Mouse (Mus musculus) liver, embryonic 12.5 days (tissue): ENCODE data around the gene Plekha8. TPM values are rescaled to one million over a fixed set of nuclear protein-coding genes. Genes with fewer than 3 reads are reported as not detected.

Experiments used
- ATAC-seq: fragments of 200-750 bp; cut with Nextera tagmentation; 2 replicates; pipeline ENCODE4 v1.8.0; 2017; ENCODE audit warnings: moderate number of reproducible peaks, mild to moderate bottlenecking, moderate library complexity
- H3K27ac ChIP-seq: fragments of 300-500 bp; sonication (generic); 2 replicates; pipeline ENCODE4 v1.5.1; 2016; ENCODE audit warnings: mild to moderate bottlenecking
- H3K27me3 ChIP-seq: fragments of 300-500 bp; sonication (generic); replicated peaks from 2 replicates; pipeline ENCODE4 v1.6.1; 2016; ENCODE audit warnings: mild to moderate bottlenecking, moderate library complexity
- H3K36me3 ChIP-seq: fragments of 300-500 bp; sonication (generic); 2 replicates; pipeline ENCODE4 v1.6.1; 2016; ENCODE audit warnings: mild to moderate bottlenecking, moderate library complexity
- H3K4me1 ChIP-seq: fragments of 300-500 bp; sonication (generic); 2 replicates; pipeline ENCODE4 v1.6.1; 2016
- H3K4me2 ChIP-seq: fragments of 300-500 bp; sonication (generic); 2 replicates; pipeline ENCODE4 v1.6.1; 2016; ENCODE audit warnings: mild to moderate bottlenecking, moderate library complexity
- H3K4me3 ChIP-seq: fragments of 300-500 bp; sonication (generic); 2 replicates; pipeline ENCODE4 v1.5.1; 2016; ENCODE audit warnings: mild to moderate bottlenecking, moderate library complexity
- H3K9ac ChIP-seq: fragments of 300-500 bp; sonication (generic); 2 replicates; pipeline ENCODE4 v1.6.1; 2016; ENCODE audit warnings: mild to moderate bottlenecking, moderate library complexity
- H3K9me3 ChIP-seq: fragments of 300-500 bp; sonication (generic); replicated peaks from 2 replicates; pipeline ENCODE4 v1.6.1; 2016; ENCODE audit warnings: mild to moderate bottlenecking, moderate library complexity
- WGBS: fragments of 180-500 bp; shearing (Covaris S2); methylation state at CpG from one replicate; pipeline ENCODE4 v1.1.7; 2016; ENCODE audit not compliant: insufficient replicate concordance; 5-methylcytosine and 5-hydroxymethylcytosine counted together
- polyA plus RNA-seq: library from polyadenylated mRNA; unstranded; fragments of >200 nt; fragmentation: Nextera tagmentation; extraction: Ambion mirVana; gene quantifications from 2 replicates; pipeline ENCODE4 v1.2.1, GENCODE M21; 2016

The Plekha8 gene
- polyA plus RNA-seq, 1 experiment from 2014 or later = 5.0 TPM

- Histone ChIP-seq H3K9me3 (no peaks in the 10 kb centered on the region), H3K9ac (no peak overlapping the region), H3K4me3 (no peak overlapping the region), H3K4me1 (peaks cover 8% of the 10 kb centered on the region; the same call in 1 of the 2 replicates), H3K36me3 (peaks cover 4% of the 10 kb centered on the region; the same call in 1 of the 2 replicates), H3K4me2 (no peak overlapping the region), H3K27ac (no peak overlapping the region), H3K27me3 (no peaks in the 10 kb centered on the region)
- 56% methylated on average over 1 of the region's 1 CpGs for WGBS
- ATAC-seq = no peak
Measured at GRCm38 (mm10) chr6:54588212-54588611, 6.7 kb upstream of the Plekha8 start.

- Histone ChIP-seq H3K9ac (no peak overlapping the region), H3K4me1 (peaks cover 25% of the 10 kb centered on the region), H3K9me3 (no peaks in the 10 kb centered on the region), H3K36me3 (no peaks in the 10 kb centered on the region), H3K4me2 (no peak overlapping the region), H3K27me3 (0 out of 2 replicates have a peak, but pooled peaks cover 8% of the 10 kb centered on the region), H3K27ac (no peak overlapping the region), H3K4me3 (no peak overlapping the region)
- ATAC-seq = no peak
- WGBS = 68% methylated on average over 2 of the region's 2 CpGs
Measured at GRCm38 (mm10) chr6:54590691-54591090, 4.2 kb upstream of the Plekha8 start.

GRCm38 (mm10) chr6:54591778-54592177, 3.1 kb upstream of the Plekha8 start:
- Histone ChIP-seq H3K4me1 (peaks cover 33% of the 10 kb centered on the region), H3K4me3 (0 out of 2 replicates have a peak overlapping the region, but pooled peaks have one; percentile 9), H3K36me3 (no peaks in the 10 kb centered on the region), H3K9ac (no peak overlapping the region), H3K9me3 (no peaks in the 10 kb centered on the region), H3K4me2 (peak overlapping the region; percentile 96), H3K27me3 (peaks cover 18% of the 10 kb centered on the region), H3K27ac (no peak overlapping the region)
- WGBS = 58% methylated on average over 6 of the region's 6 CpGs
- ATAC-seq = no peak

- under 1% methylated on average over 20 of the region's 20 CpGs for WGBS
- H3K27ac ChIP-seq = peak overlapping the region; percentile 51; the same call in 1 of the 2 replicates
- H3K4me3 ChIP-seq = peak overlapping the region; percentile 65
- ATAC-seq = peak; percentile 81
- peak overlapping the region; percentile 68 for H3K9ac ChIP-seq
- no peaks in the 10 kb centered on the region for H3K9me3 ChIP-seq
- no peaks in the 10 kb centered on the region for H3K36me3 ChIP-seq
- H3K27me3 ChIP-seq = peaks cover 20% of the 10 kb centered on the region
- H3K4me2 ChIP-seq = peak overlapping the region; percentile 96
- H3K4me1 ChIP-seq = peaks cover 33% of the 10 kb centered on the region
Measured at GRCm38 (mm10) chr6:54592938-54593535, 1.9 kb upstream of the Plekha8 start.

- Histone ChIP-seq H3K27me3 (peaks cover 20% of the 10 kb centered on the region), H3K9ac (peak overlapping the region; percentile 68; the same call in 1 of the 2 replicates), H3K4me2 (peak overlapping the region; percentile 96), H3K4me3 (peak overlapping the region; percentile 78), H3K9me3 (no peaks in the 10 kb centered on the region), H3K27ac (0 out of 2 replicates have a peak overlapping the region, but pooled peaks have one; percentile 25), H3K36me3 (no peaks in the 10 kb centered on the region), H3K4me1 (peaks cover 33% of the 10 kb centered on the region)
- WGBS = 48% methylated on average over 8 of the region's 8 CpGs
- ATAC-seq = no peak
Measured at GRCm38 (mm10) chr6:54593766-54594468, 994 bp upstream of the Plekha8 start.

- no peaks in the 10 kb centered on the region for H3K36me3 ChIP-seq
- H3K9ac ChIP-seq = peak overlapping the region; percentile 82
- ATAC-seq = peak; percentile 8; the same call in 1 of the 2 replicates
- H3K27ac ChIP-seq = peak overlapping the region; percentile 60; the same call in 1 of the 2 replicates
- H3K4me1 ChIP-seq = peaks cover 33% of the 10 kb centered on the region
- H3K4me2 ChIP-seq = peak overlapping the region; percentile 96
- H3K4me3 ChIP-seq = peak overlapping the region; percentile 78
- H3K9me3 ChIP-seq = no peaks in the 10 kb centered on the region
- under 1% methylated on average over 46 of the region's 48 CpGs for WGBS
- peaks cover 20% of the 10 kb centered on the region for H3K27me3 ChIP-seq
Measured at GRCm38 (mm10) chr6:54595330-54595878, 493 bp downstream of the Plekha8 start.

GRCm38 (mm10) chr6:54597208-54597607, 2.3 kb downstream of the Plekha8 start, which contains the start of gene Fkbp14:
Gene Fkbp14 (minus strand): TSS chr6:54597308.
- peaks cover 25% of the 10 kb centered on the region for H3K4me1 ChIP-seq
- peak within 1 kb of the TSS; percentile 96 for H3K4me2 ChIP-seq
- no peak for ATAC-seq
- H3K9ac ChIP-seq = no peak within 1 kb of the TSS
- peaks cover 20% of the 10 kb centered on the region for H3K27me3 ChIP-seq
- H3K27ac ChIP-seq = no peak within 1 kb of the TSS
- no peak within 1 kb of the TSS for H3K4me3 ChIP-seq
- no peaks in the 10 kb centered on the region for H3K36me3 ChIP-seq
- no peaks in the 10 kb centered on the region for H3K9me3 ChIP-seq
- 71% methylated on average over 4 of the region's 4 CpGs for WGBS

- H3K4me3 ChIP-seq = no peak overlapping the region
- no peak for ATAC-seq
- no peak overlapping the region for H3K4me2 ChIP-seq
- peaks cover 20% of the 10 kb centered on the region for H3K27me3 ChIP-seq
- peaks cover 25% of the 10 kb centered on the region for H3K4me1 ChIP-seq
- H3K9ac ChIP-seq = no peak overlapping the region
- no peaks in the 10 kb centered on the region for H3K36me3 ChIP-seq
- 79% methylated on average over 3 of the region's 3 CpGs for WGBS
- no peak overlapping the region for H3K27ac ChIP-seq
- H3K9me3 ChIP-seq = no peaks in the 10 kb centered on the region
Measured at GRCm38 (mm10) chr6:54597711-54598110, 2.8 kb downstream of the Plekha8 start.

- H3K9me3 ChIP-seq = no peaks in the 10 kb centered on the region
- 0 out of 2 replicates have a peak, but pooled peaks have one; percentile 18 for ATAC-seq
- no peak overlapping the region for H3K4me2 ChIP-seq
- H3K27ac ChIP-seq = no peak overlapping the region
- H3K9ac ChIP-seq = no peak overlapping the region
- 58% methylated on average over 5 of the region's 5 CpGs for WGBS
- H3K4me3 ChIP-seq = no peak overlapping the region
- peaks cover 7% of the 10 kb centered on the region; the same call in 1 of the 2 replicates for H3K4me1 ChIP-seq
- H3K36me3 ChIP-seq = no peaks in the 10 kb centered on the region
- H3K27me3 ChIP-seq = peaks cover 11% of the 10 kb centered on the region
Measured at GRCm38 (mm10) chr6:54600681-54601347, 5.9 kb downstream of the Plekha8 start.

- 75% methylated on average over 2 of the region's 2 CpGs for WGBS
- no peak overlapping the region for H3K4me3 ChIP-seq
- no peaks in the 10 kb centered on the region for H3K36me3 ChIP-seq
- no peaks in the 10 kb centered on the region for H3K9me3 ChIP-seq
- H3K27ac ChIP-seq = no peak overlapping the region
- H3K4me2 ChIP-seq = no peak overlapping the region
- H3K4me1 ChIP-seq = no peaks in the 10 kb centered on the region
- H3K27me3 ChIP-seq = no peaks in the 10 kb centered on the region
- no peak overlapping the region for H3K9ac ChIP-seq
- ATAC-seq = no peak
Measured at GRCm38 (mm10) chr6:54602891-54603290, 8.0 kb downstream of the Plekha8 start.

- ATAC-seq = no peak
- WGBS = 79% methylated on average over 1 of the region's 1 CpGs
- H3K4me2 ChIP-seq = no peak overlapping the region
- no peaks in the 10 kb centered on the region for H3K27me3 ChIP-seq
- H3K4me1 ChIP-seq = no peaks in the 10 kb centered on the region
- no peaks in the 10 kb centered on the region for H3K9me3 ChIP-seq
- H3K36me3 ChIP-seq = no peaks in the 10 kb centered on the region
- H3K4me3 ChIP-seq = no peak overlapping the region
- H3K9ac ChIP-seq = no peak overlapping the region
- no peak overlapping the region for H3K27ac ChIP-seq
Measured at GRCm38 (mm10) chr6:54604001-54604715, 9.2 kb downstream of the Plekha8 start.
